Mouse (Mus musculus) intestine, postnatal 0 days (tissue): ENCODE data around the gene Trpc6. TPM values are rescaled to one million over a fixed set of nuclear protein-coding genes. Genes with fewer than 3 reads are reported as not detected.

Experiments
- ATAC-seq: fragments of 200-750 bp; cut with Nextera tagmentation; 2 replicates; pipeline ENCODE4 v1.8.0; 2017; ENCODE audit warnings: mild to moderate bottlenecking, moderate TSS enrichment, moderate library complexity
- H3K27ac ChIP-seq: fragments of 300-500 bp; sonication (generic); 2 replicates; pipeline ENCODE4 v1.5.1; 2014; ENCODE audit warnings: mild to moderate bottlenecking, low read depth, low read length, moderate library complexity
- H3K27me3 ChIP-seq: fragments of 300-500 bp; sonication (generic); replicated peaks from 2 replicates; pipeline ENCODE4 v1.6.1; 2014; ENCODE audit warnings: low read length, mixed read lengths; ENCODE audit not compliant: control insufficient read depth, insufficient read depth
- H3K36me3 ChIP-seq: fragments of 300-500 bp; sonication (generic); 2 replicates; pipeline ENCODE4 v1.6.1; 2014; ENCODE audit warnings: mild to moderate bottlenecking, moderate library complexity; ENCODE audit not compliant: control insufficient read depth, insufficient read depth
- H3K4me1 ChIP-seq: fragments of 300-500 bp; sonication (generic); replicated peaks from 2 replicates; pipeline ENCODE4 v1.6.1; 2014; ENCODE audit warnings: antibody characterized with exemption, low read length, mixed read lengths; ENCODE audit not compliant: control insufficient read depth, insufficient read depth
- H3K4me2 ChIP-seq: fragments of 300-500 bp; sonication (generic); replicated peaks from 2 replicates; pipeline ENCODE4 v1.6.1; 2014; ENCODE audit warnings: low read depth, mild to moderate bottlenecking, moderate library complexity
- H3K4me3 ChIP-seq: fragments of 300-500 bp; sonication (generic); 2 replicates; pipeline ENCODE4 v1.5.1; 2014; ENCODE audit warnings: low read depth, low read length
- H3K9ac ChIP-seq: fragments of 300-500 bp; sonication (generic); 2 replicates; pipeline ENCODE4 v1.6.1; 2014; ENCODE audit warnings: mild to moderate bottlenecking, low read depth, low read length
- H3K9me3 ChIP-seq: fragments of 300-500 bp; sonication (generic); 2 replicates; pipeline ENCODE4 v1.6.1; 2016; ENCODE audit warnings: mixed run types; ENCODE audit not compliant: control insufficient read depth
- CTCF ChIP-seq: sonication (generic); IDR thresholded peaks from 2 replicates; pipeline ENCODE4 v1.5.1; 2016; ENCODE audit warnings: low read depth, mild to moderate bottlenecking, control low read depth, antibody characterized with exemption, moderate library complexity
- WGBS: fragments of 180-500 bp; shearing (Covaris S2); extraction: QIAGEN DNeasy Blood & Tissue Kit; methylation state at CpG from one replicate; pipeline ENCODE4 v1.1.7; 2014; 5-methylcytosine and 5-hydroxymethylcytosine counted together
- polyA plus RNA-seq: library from polyadenylated mRNA; unstranded; fragments of >200 nt; fragmentation: Nextera tagmentation; extraction: Ambion mirVana; gene quantifications from 2 replicates; pipeline ENCODE4 v1.2.1, GENCODE M21; 2015

Trpc6 gene
- polyA plus RNA-seq, 1 experiment from 2014 or later, result 2.1 TPM

GRCm38 (mm10) chr9:8693177-8693576 is 149.2 kb downstream of the Trpc6 start:
- no peak overlapping the region for H3K9ac ChIP-seq
- no peak overlapping the region for H3K4me3 ChIP-seq
- H3K4me1 ChIP-seq, result no peaks in the 10 kb centered on the region
- H3K36me3 ChIP-seq, result no peaks in the 10 kb centered on the region
- H3K4me2 ChIP-seq, result no peak overlapping the region
- no peak for TF ChIP-seq CTCF
- H3K27me3 ChIP-seq, result no peaks in the 10 kb centered on the region
- H3K9me3 ChIP-seq, result no peaks in the 10 kb centered on the region
- H3K27ac ChIP-seq, result no peak overlapping the region
- 77% methylated on average over 2 of the region's 2 CpGs for WGBS
- no peak for ATAC-seq

GRCm38 (mm10) chr9:8700669-8701068 is 156.7 kb downstream of the Trpc6 start:
- Histone ChIP-seq H3K27ac (no peak overlapping the region), H3K4me1 (0 out of 2 replicates have a peak, but pooled peaks cover 2% of the 10 kb centered on the region), H3K27me3 (no peaks in the 10 kb centered on the region), H3K4me3 (no peak overlapping the region), H3K9me3 (no peaks in the 10 kb centered on the region), H3K4me2 (no peak overlapping the region), H3K9ac (no peak overlapping the region), H3K36me3 (no peaks in the 10 kb centered on the region)
- 25% methylated on average over 5 of the region's 5 CpGs for WGBS
- TF ChIP-seq CTCF, result peak; percentile 94
- ATAC-seq, result no peak

GRCm38 (mm10) chr9:8703516-8703915 is 159.6 kb downstream of the Trpc6 start:
- H3K4me1 ChIP-seq, result 0 out of 2 replicates have a peak, but pooled peaks cover 2% of the 10 kb centered on the region
- H3K27ac ChIP-seq, result no peak overlapping the region
- ATAC-seq, result no peak
- H3K9me3 ChIP-seq, result no peaks in the 10 kb centered on the region
- WGBS, result 73% methylated on average over 1 of the region's 1 CpGs
- H3K4me2 ChIP-seq, result no peak overlapping the region
- no peaks in the 10 kb centered on the region for H3K27me3 ChIP-seq
- no peak overlapping the region for H3K9ac ChIP-seq
- TF ChIP-seq CTCF, result no peak
- H3K36me3 ChIP-seq, result no peaks in the 10 kb centered on the region
- H3K4me3 ChIP-seq, result no peak overlapping the region

- no peak overlapping the region for H3K4me2 ChIP-seq
- WGBS, result 34% methylated on average over 5 of the region's 5 CpGs
- no peaks in the 10 kb centered on the region for H3K27me3 ChIP-seq
- H3K9ac ChIP-seq, result no peak overlapping the region
- 0 out of 2 replicates have a peak, but pooled peaks cover 2% of the 10 kb centered on the region for H3K4me1 ChIP-seq
- no peak overlapping the region for H3K27ac ChIP-seq
- no peak overlapping the region for H3K4me3 ChIP-seq
- no peak for TF ChIP-seq CTCF
- H3K9me3 ChIP-seq, result no peaks in the 10 kb centered on the region
- no peaks in the 10 kb centered on the region for H3K36me3 ChIP-seq
- ATAC-seq, result 0 out of 2 replicates have a peak, but pooled peaks have one; percentile 33
These were observed 160.0 kb downstream of the Trpc6 start for GRCm38 (mm10) chr9:8703956-8704355.

- H3K36me3 ChIP-seq, result no peaks in the 10 kb centered on the region
- TF ChIP-seq CTCF, result no peak
- no peak overlapping the region for H3K4me3 ChIP-seq
- H3K4me2 ChIP-seq, result no peak overlapping the region
- 23% methylated on average over 3 of the region's 3 CpGs for WGBS
- H3K9ac ChIP-seq, result no peak overlapping the region
- no peak overlapping the region for H3K27ac ChIP-seq
- no peaks in the 10 kb centered on the region for H3K27me3 ChIP-seq
- H3K9me3 ChIP-seq, result no peaks in the 10 kb centered on the region
- no peaks in the 10 kb centered on the region for H3K4me1 ChIP-seq
- ATAC-seq, result no peak
These were observed 166.3 kb downstream of the Trpc6 start for GRCm38 (mm10) chr9:8710052-8710739.

- Histone ChIP-seq H3K4me2 (no peak overlapping the region), H3K9me3 (no peaks in the 10 kb centered on the region), H3K27me3 (no peaks in the 10 kb centered on the region), H3K36me3 (no peaks in the 10 kb centered on the region), H3K27ac (no peak overlapping the region), H3K4me1 (no peaks in the 10 kb centered on the region), H3K4me3 (no peak overlapping the region), H3K9ac (no peak overlapping the region)
- 55% methylated on average over 1 of the region's 1 CpGs for WGBS
- TF ChIP-seq CTCF, result peak; percentile 41
- no peak for ATAC-seq
These were observed 175.1 kb downstream of the Trpc6 start for GRCm38 (mm10) chr9:8719017-8719416.
